ENCODE assay signal across 32 mouse cellular contexts in the genomic region with DNA sequence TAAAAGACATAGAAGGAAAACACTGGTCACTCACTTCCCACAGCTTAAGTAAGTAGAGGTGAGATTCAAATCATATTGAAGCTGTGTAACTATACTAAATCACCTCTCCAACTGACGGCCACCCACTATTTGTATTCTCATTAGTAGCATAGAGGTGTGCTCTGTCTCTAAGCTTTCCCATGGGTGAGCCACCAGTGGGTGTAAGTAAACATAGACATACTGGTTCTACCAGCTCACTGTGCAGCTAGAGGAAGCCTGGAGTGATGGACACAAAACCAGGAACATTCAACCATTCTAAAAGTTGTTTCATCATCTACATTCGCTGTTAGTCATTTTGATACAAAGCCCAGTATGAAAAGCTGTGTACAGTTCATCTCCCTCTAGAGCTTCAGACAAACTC.
"Had no signal": no experiment of that assay in that cellular context is flagged by ENCODE, and none has a peak within 500 bp of the region (broad histone marks: within the 10 kb centered on the region; RNA-seq: fewer than 3 reads in every experiment).

No protein-coding gene starts in this region.

- ATAC-seq: liver, embryonic 12.5 days; liver, postnatal 0 days; lung, postnatal 0 days; midbrain, embryonic 13.5 days; midbrain, embryonic 15.5 days; midbrain, embryonic 16.5 days had no signal

- H3K9me3 ChIP-seq: limb, embryonic 10.5 days; limb, embryonic 13.5 days; limb, embryonic 15.5 days; liver, embryonic 12.5 days; liver, embryonic 13.5 days; liver, embryonic 15.5 days; lung, embryonic 15.5 days; midbrain, embryonic 10.5 days; midbrain, embryonic 12.5 days; midbrain, embryonic 13.5 days; midbrain, embryonic 15.5 days had no signal

- H3K36me3 ChIP-seq: limb, embryonic 10.5 days; limb, embryonic 12.5 days; limb, embryonic 13.5 days; limb, embryonic 15.5 days; liver, embryonic 12.5 days; liver, embryonic 13.5 days; liver, embryonic 15.5 days; lung, embryonic 15.5 days; midbrain, embryonic 10.5 days; midbrain, embryonic 12.5 days; midbrain, embryonic 13.5 days; midbrain, embryonic 15.5 days had no signal

- H3K4me2 ChIP-seq: limb, embryonic 12.5 days; limb, embryonic 13.5 days; limb, embryonic 15.5 days; liver, embryonic 11.5 days; liver, embryonic 12.5 days; liver, embryonic 13.5 days; liver, embryonic 15.5 days; lung, embryonic 14.5 days; lung, embryonic 15.5 days; midbrain, embryonic 11.5 days; midbrain, embryonic 12.5 days; midbrain, embryonic 13.5 days; midbrain, embryonic 15.5 days had no signal

- H3K27ac ChIP-seq: left cerebral cortex, adult 2 months; limb, embryonic 10.5 days; limb, embryonic 12.5 days; limb, embryonic 13.5 days; limb, embryonic 15.5 days; liver, embryonic 12.5 days; liver, embryonic 13.5 days; liver, embryonic 14.5 days; liver, embryonic 15.5 days; lung, embryonic 15.5 days; macrophage; midbrain, embryonic 10.5 days; midbrain, embryonic 12.5 days; midbrain, embryonic 13.5 days; midbrain, embryonic 15.5 days had no signal

- H3K9ac ChIP-seq: limb, embryonic 12.5 days; limb, embryonic 13.5 days; limb, embryonic 15.5 days; liver, embryonic 12.5 days; liver, embryonic 13.5 days; liver, embryonic 14.5 days; liver, embryonic 15.5 days; liver, postnatal 0 days; lung, embryonic 14.5 days; lung, embryonic 15.5 days; midbrain, embryonic 12.5 days; midbrain, embryonic 13.5 days; midbrain, embryonic 15.5 days had no signal

- H3K4me3 ChIP-seq: left cerebral cortex, adult 2 months; limb, embryonic 10.5 days; limb, embryonic 12.5 days; limb, embryonic 13.5 days; limb, embryonic 15.5 days; liver, embryonic 12.5 days; liver, embryonic 13.5 days; liver, embryonic 15.5 days; lung, embryonic 15.5 days; megakaryocyte, embryonic 14.5 days; midbrain, embryonic 10.5 days; midbrain, embryonic 12.5 days; midbrain, embryonic 13.5 days; midbrain, embryonic 15.5 days; myocyte had no signal

- H3K4me1 ChIP-seq: limb, embryonic 10.5 days; limb, embryonic 15.5 days; liver, embryonic 12.5 days; liver, embryonic 13.5 days; liver, embryonic 15.5 days; lung, embryonic 15.5 days; midbrain, embryonic 13.5 days; midbrain, embryonic 15.5 days had no signal

- H3K27me3 ChIP-seq: limb, embryonic 12.5 days; limb, embryonic 13.5 days; limb, embryonic 15.5 days; liver, embryonic 12.5 days; liver, embryonic 13.5 days; liver, embryonic 15.5 days; lung, embryonic 15.5 days; midbrain, embryonic 12.5 days; midbrain, embryonic 13.5 days; midbrain, embryonic 15.5 days had no signal

- DNase-seq: left cerebral cortex, postnatal 4 days; liver; liver, embryonic 13.5 days; liver, postnatal 0 days; lung, adult 18-20 months; lung, adult 2 months; lung, embryonic 14.5 days; lung, postnatal 10 days; lung, postnatal 14 days; lung, postnatal 36 days; lung, postnatal 4 days; midbrain, embryonic 14.5 days had no signal
